7 mouse cellular contexts compared by ENCODE assay signal in genomic region chr14:12822491-12823219, GRCm38 (mm10). TPM values are rescaled to one million over a fixed set of nuclear protein-coding genes. Genes with fewer than 3 reads are reported as not detected.
DNase-seq lines count a peak whose midpoint lies in the region; TF ChIP-seq lines count a peak whose summit lies in the region.

Gene Cadps, minus strand, starts transcription at chr14:12823079.

- H3K27ac ChIP-seq in cortical plate, adult 2 months (ENCODE audit: insufficient read depth, low read length): peak within 1 kb of the TSS; percentile 96
- peak within 1 kb of the TSS; percentile 91 for H3K27ac ChIP-seq in hindbrain, embryonic 10.5 days
- H3K27ac ChIP-seq in limb, embryonic 10.5 days: peak within 1 kb of the TSS; percentile 63

- no peaks in the 10 kb centered on the region for H3K36me3 ChIP-seq in hindbrain, embryonic 10.5 days
- H3K36me3 ChIP-seq in limb, embryonic 10.5 days: no peaks in the 10 kb centered on the region

- WGBS in hindbrain, embryonic 10.5 days: under 1% methylated on average over 69 of the region's 71 CpGs
- WGBS in limb, embryonic 10.5 days: 1% methylated on average over 71 of the region's 71 CpGs

- peak; percentile 96 for TF ChIP-seq POLR2A in cortical plate, adult 2 months (IDR thresholded peaks at IDR 0.05; ENCODE audit: extremely low read depth, insufficient read depth, low read length)

- no peak for TF ChIP-seq CTCF in cortical plate, adult 2 months (IDR thresholded peaks at IDR 0.05; ENCODE audit: extremely low read depth, insufficient read depth, low read length)

- peak within 1 kb of the TSS; percentile 78 for H3K4me3 ChIP-seq in cortical plate, adult 2 months (ENCODE audit: insufficient read depth, low read length)
- H3K4me3 ChIP-seq in hindbrain, embryonic 10.5 days: peak within 1 kb of the TSS; percentile 76
- peak within 1 kb of the TSS; percentile 65 for H3K4me3 ChIP-seq in limb, embryonic 10.5 days

- peak; percentile 4 for DNase-seq in thymus, postnatal 4 days
- DNase-seq in thymus, adult 18-20 months: no peak
- peak; percentile 69 for DNase-seq in hindbrain, embryonic 10.5 days (ENCODE audit: low spot score)
- DNase-seq in limb, embryonic 10.5 days (ENCODE audit: low spot score): peak; percentile 51
- DNase-seq in right cerebral cortex, adult 2 months (ENCODE audit: low spot score in 2 of 2): peak; percentile 82 to 86
- no peak for DNase-seq in urinary bladder, postnatal 4 days (ENCODE audit: low spot score in 2 of 2)

- H3K27me3 ChIP-seq in hindbrain, embryonic 10.5 days (ENCODE audit: insufficient read depth, poor library complexity, severe bottlenecking): peaks cover 8% of the 10 kb centered on the region; the same call in 1 of the 2 replicates
- H3K27me3 ChIP-seq in limb, embryonic 10.5 days (ENCODE audit: low read depth, poor library complexity, severe bottlenecking): peaks cover 27% of the 10 kb centered on the region

- no peaks in the 10 kb centered on the region for H3K9me3 ChIP-seq in hindbrain, embryonic 10.5 days
- no peaks in the 10 kb centered on the region for H3K9me3 ChIP-seq in limb, embryonic 10.5 days (replicated peaks)

- H3K4me1 ChIP-seq in cortical plate, adult 2 months (ENCODE audit: control insufficient read depth, insufficient read depth, low read length): peaks cover 2% of the 10 kb centered on the region; the same call in 1 of the 2 replicates
- peaks cover 15% of the 10 kb centered on the region for H3K4me1 ChIP-seq in hindbrain, embryonic 10.5 days (replicated peaks)
- peaks cover 20% of the 10 kb centered on the region for H3K4me1 ChIP-seq in limb, embryonic 10.5 days

RNA-seq across cellular contexts. Expression of gene Cadps, which starts in this region (rescaled TPM):
- 187 and 207 TPM in 2 replicates for polyA plus RNA-seq in cortical plate, adult 2 months (2012; rRNA removed)
- 4.3 and 7.8 TPM in 2 replicates for polyA plus RNA-seq in hindbrain, embryonic 10.5 days (2016; fragmentation: Nextera tagmentation; extraction: Ambion mirVana)
- 0.19 and 0.23 TPM in 2 replicates for polyA plus RNA-seq in limb, embryonic 10.5 days (2016; fragmentation: Nextera tagmentation; extraction: Ambion mirVana)

Comparison
In these comparisons a context has a peak if more than half of its experiments do, and no peak if none do; other contexts are left out.
1. RNA of gene Cadps (polyA plus RNA-seq): 187 to 207 TPM in cortical plate, adult 2 months; 4.3 to 7.8 TPM in hindbrain, embryonic 10.5 days and 0.19 to 0.23 TPM in limb, embryonic 10.5 days; every median in the first group is over 10 times any median in the second.
2. DNase-seq: peak in thymus, postnatal 4 days (single experiment), hindbrain, embryonic 10.5 days (single experiment) and right cerebral cortex, adult 2 months (2 of 2); none in thymus, adult 18-20 months (0 of 2) and urinary bladder, postnatal 4 days (0 of 2).
3. Peak in DNase-seq, H3K4me3 ChIP-seq and H3K27ac ChIP-seq in limb, embryonic 10.5 days; RNA of the gene not detected or under 1 TPM.
4. Peak in every context shown above with its lines, with median percentiles within 50 percentile points of each other: H3K27ac ChIP-seq and H3K4me3 ChIP-seq.